Mouse (Mus musculus): ENCODE data around the gene Mipep. TPM values are rescaled to one million over a fixed set of nuclear protein-coding genes. Genes with fewer than 3 reads are reported as not detected.
A peak's percentile ranks its signal among the peaks of the same experiment; 100 is the strongest.

The Mipep gene
- polyA plus RNA-seq, 1 experiment, result 3.2 TPM

DNA sequence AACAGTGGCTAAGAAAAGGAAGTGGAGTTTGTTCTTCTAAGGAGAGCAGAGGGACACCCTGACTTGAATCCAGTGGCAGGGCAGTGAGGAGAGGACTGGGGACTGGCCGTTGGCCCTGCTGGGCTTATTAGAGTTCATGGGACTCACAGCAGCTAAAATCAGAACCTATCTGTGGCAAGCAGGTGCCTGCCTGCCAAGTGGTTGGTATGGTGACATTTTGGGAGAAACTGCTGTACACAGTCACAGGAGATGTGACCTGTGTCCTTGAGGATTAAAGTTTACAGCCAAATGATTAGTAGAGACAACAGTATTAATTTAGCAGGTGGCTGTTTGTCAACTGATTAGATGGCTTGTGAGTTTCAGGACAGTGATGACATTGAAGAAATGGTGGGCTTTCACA is 21.5 kb downstream of the Mipep start:
- no peaks in the 10 kb centered on the region for H3K27me3 ChIP-seq (ENCODE audit: control insufficient read depth, insufficient read depth, low read length)
- WGBS, result 77% methylated on average over 1 of the region's 1 CpGs
- no peak overlapping the region for H3K4me3 ChIP-seq (ENCODE audit: extremely low read depth, insufficient read depth, insufficient read length)
- no peak for DNase-seq (ENCODE audit: low read depth in 1 of 2, low spot score in 2 of 2)
- peaks cover 5% of the 10 kb centered on the region for H3K36me3 ChIP-seq (ENCODE audit: control insufficient read depth, insufficient read depth, low read length)
- TF ChIP-seq CTCF (IDR thresholded peaks at IDR 0.05; ENCODE audit: extremely low read depth, insufficient read depth, insufficient read length, insufficient replicate concordance) (no peak), POLR2A (IDR thresholded peaks at IDR 0.05; ENCODE audit: low read depth, low read length) (no peak)
- peaks cover 2% of the 10 kb centered on the region; the same call in 1 of the 2 replicates for H3K4me1 ChIP-seq (ENCODE audit: control insufficient read depth, insufficient read depth, insufficient read length)
- no peak overlapping the region for H3K27ac ChIP-seq (ENCODE audit: insufficient read depth, low read length)

DNA sequence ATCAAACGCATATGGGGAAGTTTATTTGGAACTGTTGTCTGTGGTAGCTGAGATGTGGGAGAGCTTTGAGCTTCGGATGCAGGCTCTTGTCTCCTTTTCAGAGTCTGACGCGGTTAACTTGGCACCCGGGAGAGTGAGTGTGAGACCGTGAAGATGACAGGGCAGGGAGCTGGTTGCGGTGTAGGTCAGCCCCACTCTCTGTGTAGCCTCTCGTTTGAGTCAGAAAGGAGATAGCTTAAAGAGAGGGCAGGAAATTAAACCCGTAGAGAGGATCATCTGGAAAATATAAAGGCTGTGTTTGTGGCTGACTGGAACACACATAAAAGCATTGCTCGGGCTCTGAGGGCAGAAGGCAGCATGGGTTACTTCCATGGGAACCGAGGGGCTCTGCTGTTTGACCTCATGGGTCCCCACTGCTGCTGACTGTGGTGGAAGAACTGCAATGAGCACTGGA is 22.5 kb downstream of the Mipep start:
- H3K36me3 ChIP-seq (ENCODE audit: control insufficient read depth, insufficient read depth, low read length), result peaks cover 7% of the 10 kb centered on the region
- WGBS, result 85% methylated on average over 11 of the region's 11 CpGs

DNA sequence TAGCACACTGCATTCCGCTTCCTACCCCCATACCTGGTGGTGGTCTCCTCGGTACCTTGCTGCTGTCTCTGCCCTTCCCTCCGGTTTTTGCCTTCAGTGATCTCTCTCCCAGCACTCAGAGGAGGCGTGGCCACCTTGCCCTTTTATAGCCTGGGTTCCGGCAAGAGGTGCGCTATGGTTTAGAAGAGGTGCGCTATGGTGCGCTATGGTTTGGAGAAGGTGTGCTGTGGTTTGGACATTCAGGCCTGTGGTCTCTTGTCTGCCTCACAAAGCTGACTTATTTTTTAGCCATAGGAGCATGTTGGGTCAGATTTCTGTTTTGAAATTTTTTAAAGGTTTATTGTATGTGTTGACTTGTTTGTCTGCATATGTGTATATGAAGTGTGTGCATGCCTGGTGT is 25.5 kb downstream of the Mipep start:
- no peak for DNase-seq (ENCODE audit: low read depth in 1 of 2, low spot score in 2 of 2)
- H3K36me3 ChIP-seq (ENCODE audit: control insufficient read depth, insufficient read depth, low read length), result peaks cover 3% of the 10 kb centered on the region; the same call in 1 of the 2 replicates
- H3K27me3 ChIP-seq (ENCODE audit: control insufficient read depth, insufficient read depth, low read length), result no peaks in the 10 kb centered on the region
- no peak overlapping the region for H3K27ac ChIP-seq (ENCODE audit: insufficient read depth, low read length)
- WGBS, result 91% methylated on average over 8 of the region's 8 CpGs
- peaks cover 2% of the 10 kb centered on the region; the same call in 1 of the 2 replicates for H3K4me1 ChIP-seq (ENCODE audit: control insufficient read depth, insufficient read depth, insufficient read length)
- TF ChIP-seq CTCF (IDR thresholded peaks at IDR 0.05; ENCODE audit: extremely low read depth, insufficient read depth, insufficient read length, insufficient replicate concordance) (no peak), POLR2A (IDR thresholded peaks at IDR 0.05; ENCODE audit: low read depth, low read length) (no peak)
- no peak overlapping the region for H3K4me3 ChIP-seq (ENCODE audit: extremely low read depth, insufficient read depth, insufficient read length)

More for the DNA sequence above, 22.5 kb downstream of the Mipep start:
- TF ChIP-seq POLR2A (IDR thresholded peaks at IDR 0.05; ENCODE audit: low read depth, low read length), result no peak
- no peak for TF ChIP-seq CTCF (IDR thresholded peaks at IDR 0.05; ENCODE audit: extremely low read depth, insufficient read depth, insufficient read length, insufficient replicate concordance)
- Histone ChIP-seq H3K27me3 (ENCODE audit: control insufficient read depth, insufficient read depth, low read length) (no peaks in the 10 kb centered on the region), H3K27ac (ENCODE audit: insufficient read depth, low read length) (no peak overlapping the region), H3K4me1 (ENCODE audit: control insufficient read depth, insufficient read depth, insufficient read length) (peaks cover 2% of the 10 kb centered on the region; the same call in 1 of the 2 replicates), H3K4me3 (ENCODE audit: extremely low read depth, insufficient read depth, insufficient read length) (no peak overlapping the region)
- no peak for DNase-seq (ENCODE audit: low read depth in 1 of 2, low spot score in 2 of 2)

- no peak for DNase-seq (ENCODE audit: low read depth in 1 of 2, low spot score in 2 of 2)
- H3K4me1 ChIP-seq (ENCODE audit: control insufficient read depth, insufficient read depth, insufficient read length), result peaks cover 2% of the 10 kb centered on the region; the same call in 1 of the 2 replicates
- TF ChIP-seq CTCF (IDR thresholded peaks at IDR 0.05; ENCODE audit: extremely low read depth, insufficient read depth, insufficient read length, insufficient replicate concordance) (no peak), POLR2A (IDR thresholded peaks at IDR 0.05; ENCODE audit: low read depth, low read length) (no peak)
- H3K36me3 ChIP-seq (ENCODE audit: control insufficient read depth, insufficient read depth, low read length), result peaks cover 4% of the 10 kb centered on the region; the same call in 1 of the 2 replicates
- H3K4me3 ChIP-seq (ENCODE audit: extremely low read depth, insufficient read depth, insufficient read length), result no peak overlapping the region
- H3K27ac ChIP-seq (ENCODE audit: insufficient read depth, low read length), result no peak overlapping the region
- no peaks in the 10 kb centered on the region for H3K27me3 ChIP-seq (ENCODE audit: control insufficient read depth, insufficient read depth, low read length)
- WGBS, result 93% methylated on average over 4 of the region's 4 CpGs
These were observed 27.2 kb downstream of the Mipep start for GRCm38 (mm10) chr14:60811547-60811946.

DNA sequence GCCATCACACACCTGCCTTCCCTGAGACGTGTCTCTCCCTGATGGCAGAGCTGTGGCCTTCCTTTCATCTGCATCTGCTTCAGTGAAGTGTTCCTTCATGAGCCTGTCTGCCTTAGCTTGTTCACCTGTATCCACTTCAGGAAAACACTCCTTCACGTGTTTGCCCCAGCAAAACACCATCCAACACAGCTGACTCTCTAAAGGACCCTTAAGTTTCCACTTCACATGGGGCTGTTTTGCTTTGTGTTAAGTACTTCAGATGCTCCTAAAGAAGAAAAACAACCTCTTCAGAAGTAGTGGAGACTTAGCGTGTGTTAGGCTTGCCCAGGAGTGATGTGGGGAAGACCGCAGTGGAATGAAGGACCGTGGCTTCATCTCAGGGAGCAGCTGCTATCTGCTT is 30.7 kb downstream of the Mipep start:
- Histone ChIP-seq H3K27ac (ENCODE audit: insufficient read depth, low read length) (no peak overlapping the region), H3K4me3 (ENCODE audit: extremely low read depth, insufficient read depth, insufficient read length) (no peak overlapping the region), H3K27me3 (ENCODE audit: control insufficient read depth, insufficient read depth, low read length) (no peaks in the 10 kb centered on the region), H3K4me1 (ENCODE audit: control insufficient read depth, insufficient read depth, insufficient read length) (no peaks in the 10 kb centered on the region), H3K36me3 (ENCODE audit: control insufficient read depth, insufficient read depth, low read length) (peaks cover 4% of the 10 kb centered on the region; the same call in 1 of the 2 replicates)
- WGBS, result 93% methylated on average over 5 of the region's 5 CpGs
- TF ChIP-seq CTCF (IDR thresholded peaks at IDR 0.05; ENCODE audit: extremely low read depth, insufficient read depth, insufficient read length, insufficient replicate concordance) (no peak), POLR2A (IDR thresholded peaks at IDR 0.05; ENCODE audit: low read depth, low read length) (no peak)
- DNase-seq (ENCODE audit: low read depth in 1 of 2, low spot score in 2 of 2), result no peak

DNA sequence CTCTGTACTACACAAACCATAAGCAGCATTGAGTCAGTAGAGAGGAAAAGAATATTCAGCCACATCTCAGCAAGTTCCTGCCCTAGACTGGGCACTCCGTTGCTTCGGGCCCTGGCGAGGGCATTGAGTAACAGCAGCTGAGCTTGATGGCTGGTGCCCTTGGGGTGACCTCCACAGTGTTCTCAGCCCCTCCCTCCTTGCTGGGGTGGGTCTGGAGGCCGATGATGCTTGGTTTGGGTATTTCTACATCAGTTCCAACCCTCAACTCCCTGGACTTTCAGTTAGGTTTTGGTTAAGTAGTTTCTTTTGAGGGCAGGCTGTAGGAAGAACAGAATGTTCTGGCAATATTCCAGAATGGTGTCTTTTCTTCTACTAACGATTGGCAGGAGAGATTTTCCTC is 33.7 kb downstream of the Mipep start:
- no peaks in the 10 kb centered on the region for H3K27me3 ChIP-seq (ENCODE audit: control insufficient read depth, insufficient read depth, low read length)
- TF ChIP-seq CTCF (IDR thresholded peaks at IDR 0.05; ENCODE audit: extremely low read depth, insufficient read depth, insufficient read length, insufficient replicate concordance) (no peak), POLR2A (IDR thresholded peaks at IDR 0.05; ENCODE audit: low read depth, low read length) (no peak)
- no peak overlapping the region for H3K4me3 ChIP-seq (ENCODE audit: extremely low read depth, insufficient read depth, insufficient read length)
- no peaks in the 10 kb centered on the region for H3K4me1 ChIP-seq (ENCODE audit: control insufficient read depth, insufficient read depth, insufficient read length)
- WGBS, result 90% methylated on average over 5 of the region's 5 CpGs
- 0 out of 2 replicates have a peak, but pooled peaks cover 1% of the 10 kb centered on the region for H3K36me3 ChIP-seq (ENCODE audit: control insufficient read depth, insufficient read depth, low read length)
- H3K27ac ChIP-seq (ENCODE audit: insufficient read depth, low read length), result no peak overlapping the region
- no peak for DNase-seq (ENCODE audit: low read depth in 1 of 2, low spot score in 2 of 2)

DNA sequence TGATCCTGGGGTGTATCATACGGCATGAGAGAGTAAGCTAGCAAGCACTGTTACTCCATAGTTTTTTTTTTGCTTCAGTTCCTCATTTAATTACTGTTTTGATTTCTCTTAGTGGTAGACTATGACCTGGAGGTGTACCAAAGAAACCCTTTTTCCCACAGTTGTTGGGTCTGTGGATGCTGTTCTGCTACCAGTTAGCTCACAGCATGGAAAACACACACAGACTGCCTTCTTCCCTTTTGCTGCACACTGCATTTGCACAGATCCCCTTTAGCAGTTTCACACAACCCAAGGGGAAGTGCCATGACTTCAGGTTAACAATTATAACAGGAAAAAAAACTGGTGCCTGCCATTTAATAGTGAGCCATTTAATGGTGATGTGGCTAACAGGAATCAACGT is 45.7 kb downstream of the Mipep start:
- Histone ChIP-seq H3K27me3 (ENCODE audit: control insufficient read depth, insufficient read depth, low read length) (no peaks in the 10 kb centered on the region), H3K27ac (ENCODE audit: insufficient read depth, low read length) (0 out of 2 replicates have a peak overlapping the region, but pooled peaks have one; percentile 25), H3K4me3 (ENCODE audit: extremely low read depth, insufficient read depth, insufficient read length) (no peak overlapping the region), H3K36me3 (ENCODE audit: control insufficient read depth, insufficient read depth, low read length) (peaks cover 10% of the 10 kb centered on the region), H3K4me1 (ENCODE audit: control insufficient read depth, insufficient read depth, insufficient read length) (no peaks in the 10 kb centered on the region; the same call in 1 of the 2 replicates)
- no peak for TF ChIP-seq POLR2A (IDR thresholded peaks at IDR 0.05; ENCODE audit: low read depth, low read length)
- no peak for TF ChIP-seq CTCF (IDR thresholded peaks at IDR 0.05; ENCODE audit: extremely low read depth, insufficient read depth, insufficient read length, insufficient replicate concordance)
- WGBS, result 85% methylated on average over 2 of the region's 2 CpGs
- no peak for DNase-seq (ENCODE audit: low read depth in 1 of 2, low spot score in 2 of 2)
